Mouse (Mus musculus): ENCODE results near the gene Tmem183a. TPM values are rescaled to one million over a fixed set of nuclear protein-coding genes. Genes with fewer than 3 reads are reported as not detected.
A peak's percentile ranks its signal among the peaks of the same experiment; 100 is the strongest.

Tmem183a gene
- total RNA-seq, 1 experiment from 2014 or later, result 67.8 TPM

- ATAC-seq (replicated peaks; ENCODE audit: insufficient number of reproducible peaks, low FRiP score, low TSS enrichment, poor library complexity, severe bottlenecking), result 0 out of 2 replicates have a peak, but pooled peaks have one; percentile 5
Observed at GRCm38 (mm10) chr1:134332770-134333271, 29.0 kb downstream of the Tmem183a start, which contains the start of gene Ppfia4. Ppfia4 (minus strand) TSS chr1:134332928.

- ATAC-seq (replicated peaks; ENCODE audit: insufficient number of reproducible peaks, low FRiP score, low TSS enrichment, poor library complexity, severe bottlenecking), result peak; percentile 51
Observed at GRCm38 (mm10) chr1:134331879-134332635, 29.7 kb downstream of the Tmem183a start.

- no peak for ATAC-seq (replicated peaks; ENCODE audit: insufficient number of reproducible peaks, low FRiP score, low TSS enrichment, poor library complexity, severe bottlenecking)
Observed at GRCm38 (mm10) chr1:134326841-134327346, 34.9 kb downstream of the Tmem183a start.

GRCm38 (mm10) chr1:134322591-134322990, 39.2 kb downstream of the Tmem183a start:
- no peak for ATAC-seq (replicated peaks; ENCODE audit: insufficient number of reproducible peaks, low FRiP score, low TSS enrichment, poor library complexity, severe bottlenecking)

- ATAC-seq (replicated peaks; ENCODE audit: insufficient number of reproducible peaks, low FRiP score, low TSS enrichment, poor library complexity, severe bottlenecking), result no peak
Observed at GRCm38 (mm10) chr1:134320691-134321301, 41.0 kb downstream of the Tmem183a start.

- no peak for ATAC-seq (replicated peaks; ENCODE audit: insufficient number of reproducible peaks, low FRiP score, low TSS enrichment, poor library complexity, severe bottlenecking)
Observed at GRCm38 (mm10) chr1:134318261-134318660, 43.5 kb downstream of the Tmem183a start.

- ATAC-seq (replicated peaks; ENCODE audit: insufficient number of reproducible peaks, low FRiP score, low TSS enrichment, poor library complexity, severe bottlenecking), result no peak
Observed at GRCm38 (mm10) chr1:134316361-134316760, 45.4 kb downstream of the Tmem183a start.

- ATAC-seq (replicated peaks; ENCODE audit: insufficient number of reproducible peaks, low FRiP score, low TSS enrichment, poor library complexity, severe bottlenecking), result peak; percentile 59; the same call in 1 of the 2 replicates
Observed at GRCm38 (mm10) chr1:134315181-134315580, 46.6 kb downstream of the Tmem183a start.

- ATAC-seq (replicated peaks; ENCODE audit: insufficient number of reproducible peaks, low FRiP score, low TSS enrichment, poor library complexity, severe bottlenecking), result no peak
Observed at GRCm38 (mm10) chr1:134311760-134312159, 50.0 kb downstream of the Tmem183a start.

GRCm38 (mm10) chr1:134310729-134311128, 51.0 kb downstream of the Tmem183a start:
- no peak for ATAC-seq (replicated peaks; ENCODE audit: insufficient number of reproducible peaks, low FRiP score, low TSS enrichment, poor library complexity, severe bottlenecking)

- no peak for ATAC-seq (replicated peaks; ENCODE audit: insufficient number of reproducible peaks, low FRiP score, low TSS enrichment, poor library complexity, severe bottlenecking)
Observed at GRCm38 (mm10) chr1:134310291-134310690, 51.5 kb downstream of the Tmem183a start.

- no peak for ATAC-seq (replicated peaks; ENCODE audit: insufficient number of reproducible peaks, low FRiP score, low TSS enrichment, poor library complexity, severe bottlenecking)
Observed at GRCm38 (mm10) chr1:134307409-134307808, 54.4 kb downstream of the Tmem183a start.

- ATAC-seq (replicated peaks; ENCODE audit: insufficient number of reproducible peaks, low FRiP score, low TSS enrichment, poor library complexity, severe bottlenecking), result no peak
Observed at GRCm38 (mm10) chr1:134304940-134305339, 56.8 kb downstream of the Tmem183a start.

- ATAC-seq (replicated peaks; ENCODE audit: insufficient number of reproducible peaks, low FRiP score, low TSS enrichment, poor library complexity, severe bottlenecking), result peak; percentile 72
Observed at GRCm38 (mm10) chr1:134302568-134303238, 59.1 kb downstream of the Tmem183a start.

- ATAC-seq (replicated peaks; ENCODE audit: insufficient number of reproducible peaks, low FRiP score, low TSS enrichment, poor library complexity, severe bottlenecking), result no peak
Observed at GRCm38 (mm10) chr1:134298636-134299411, 63.0 kb downstream of the Tmem183a start.

- ATAC-seq (replicated peaks; ENCODE audit: insufficient number of reproducible peaks, low FRiP score, low TSS enrichment, poor library complexity, severe bottlenecking), result no peak
Observed at GRCm38 (mm10) chr1:134297265-134297664, 64.5 kb downstream of the Tmem183a start.
